ENCODE assay signal across 8 mouse cellular contexts in the genomic region with DNA sequence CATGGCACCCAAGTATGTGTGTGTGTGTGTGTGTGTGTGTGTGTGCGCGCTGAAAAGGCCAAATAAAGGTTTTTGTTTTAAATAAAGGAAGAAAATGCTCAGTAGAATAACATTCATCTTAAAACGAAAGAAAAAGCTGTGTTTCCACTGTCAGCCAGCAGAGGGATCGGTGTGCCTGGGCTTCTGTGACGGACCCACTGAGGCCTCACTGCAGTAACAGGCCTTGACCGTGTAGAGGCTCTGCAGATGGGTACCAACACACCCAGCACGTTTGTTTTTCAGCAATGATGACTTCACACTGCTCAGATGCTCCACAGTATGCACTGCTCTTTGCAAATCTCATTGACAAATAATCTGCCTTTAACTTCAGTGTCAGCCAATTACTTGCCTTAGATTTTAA. TPM values are rescaled to one million over a fixed set of nuclear protein-coding genes. Genes with fewer than 3 reads are reported as not detected.
DNase-seq lines count a peak whose midpoint lies in the region; ATAC-seq and TF ChIP-seq lines count a peak whose summit lies in the region.

No protein-coding gene starts in this region.

- no peaks in the 10 kb centered on the region for H3K4me1 ChIP-seq in embryonic facial prominence, embryonic 11.5 days (ENCODE audit: control insufficient read depth, insufficient read depth, low read length)
- no peaks in the 10 kb centered on the region for H3K4me1 ChIP-seq in liver, postnatal 0 days (ENCODE audit: insufficient read depth)
- no peaks in the 10 kb centered on the region for H3K4me1 ChIP-seq in neural tube, embryonic 13.5 days (replicated peaks)

- peak; percentile 73 to 74 for DNase-seq in B cell, adult 2 months
- peak; percentile 56 for DNase-seq in adrenal gland, adult 2 months
- DNase-seq in embryonic facial prominence, embryonic 11.5 days (ENCODE audit: low spot score), result peak; percentile 77
- DNase-seq in heart, postnatal 10 days, result peak; percentile 57 to 81
- peak; percentile 50 to 76 for DNase-seq in kidney, postnatal 36 days
- DNase-seq in liver, postnatal 0 days, result peak; percentile 69
- peak; percentile 26 to 34 for DNase-seq in thymus, adult 18-20 months

- H3K4me2 ChIP-seq in embryonic facial prominence, embryonic 11.5 days (ENCODE audit: low read depth, low read length), result no peak overlapping the region
- H3K4me2 ChIP-seq in liver, postnatal 0 days (ENCODE audit: low read depth, low read length), result no peak overlapping the region
- H3K4me2 ChIP-seq in neural tube, embryonic 13.5 days, result no peak overlapping the region

- 18% methylated on average over 7 of the region's 7 CpGs for WGBS in embryonic facial prominence, embryonic 11.5 days
- WGBS in liver, postnatal 0 days (ENCODE audit: insufficient replicate concordance), result 13% methylated on average over 7 of the region's 7 CpGs
- 20% methylated on average over 7 of the region's 7 CpGs for WGBS in neural tube, embryonic 13.5 days

- no peak overlapping the region for H3K27ac ChIP-seq in embryonic facial prominence, embryonic 11.5 days (replicated peaks; ENCODE audit: low read depth, low read length)
- H3K27ac ChIP-seq in liver, postnatal 0 days (ENCODE audit: low read depth), result no peak overlapping the region
- no peak overlapping the region for H3K27ac ChIP-seq in neural tube, embryonic 13.5 days (replicated peaks)

- intact Hi-C loops in heart, postnatal 10 days (cut with DNase I), result no loop called here

- H3K4me3 ChIP-seq in embryonic facial prominence, embryonic 11.5 days (ENCODE audit: low read depth, low read length), result no peak overlapping the region
- H3K4me3 ChIP-seq in liver, postnatal 0 days (ENCODE audit: low read depth, low read length), result no peak overlapping the region
- no peak overlapping the region for H3K4me3 ChIP-seq in neural tube, embryonic 13.5 days

- TF ChIP-seq EP300 in liver, postnatal 0 days (IDR thresholded peaks at IDR 0.05; ENCODE audit: low read depth), result no peak

- no peaks in the 10 kb centered on the region for H3K9me3 ChIP-seq in embryonic facial prominence, embryonic 11.5 days (replicated peaks; ENCODE audit: control insufficient read depth, low read length)
- no peaks in the 10 kb centered on the region for H3K9me3 ChIP-seq in liver, postnatal 0 days (ENCODE audit: low read length)
- no peaks in the 10 kb centered on the region for H3K9me3 ChIP-seq in neural tube, embryonic 13.5 days

- H3K36me3 ChIP-seq in embryonic facial prominence, embryonic 11.5 days (replicated peaks; ENCODE audit: control insufficient read depth, insufficient read depth, low read depth, low read length), result no peaks in the 10 kb centered on the region
- no peaks in the 10 kb centered on the region for H3K36me3 ChIP-seq in liver, postnatal 0 days (replicated peaks; ENCODE audit: insufficient read depth, low read length)
- H3K36me3 ChIP-seq in neural tube, embryonic 13.5 days, result peaks cover 23% of the 10 kb centered on the region

- ATAC-seq in embryonic facial prominence, embryonic 11.5 days (replicated peaks; ENCODE audit: insufficient number of reproducible peaks, low FRiP score, low TSS enrichment, low read depth), result no peak
- peak; percentile 93 for ATAC-seq in liver, postnatal 0 days
- ATAC-seq in neural tube, embryonic 13.5 days (ENCODE audit: low read depth), result peak; percentile 85

- peak; percentile 82 for TF ChIP-seq CTCF in liver, postnatal 0 days (IDR thresholded peaks at IDR 0.05; ENCODE audit: low read depth)

- no peak overlapping the region for H3K9ac ChIP-seq in embryonic facial prominence, embryonic 11.5 days (replicated peaks; ENCODE audit: low read length)
- H3K9ac ChIP-seq in liver, postnatal 0 days (replicated peaks), result no peak overlapping the region
- no peak overlapping the region for H3K9ac ChIP-seq in neural tube, embryonic 13.5 days

- no peaks in the 10 kb centered on the region for H3K27me3 ChIP-seq in embryonic facial prominence, embryonic 11.5 days (ENCODE audit: control insufficient read depth, insufficient read depth, low read length)
- H3K27me3 ChIP-seq in liver, postnatal 0 days (ENCODE audit: insufficient read depth, low read length), result no peaks in the 10 kb centered on the region
- H3K27me3 ChIP-seq in neural tube, embryonic 13.5 days, result no peaks in the 10 kb centered on the region

RNA-seq across cellular contexts. Expression of a gene that starts 18.0 kb away (rescaled TPM):
- 1 to 10 TPM; 1.7 to 2.1 TPM for total RNA-seq in adrenal gland, adult 2 months (2021)
- 0.35 and 0.41 TPM in 2 replicates for polyA plus RNA-seq in adrenal gland, adult 2 months (2012; rRNA removed)
- polyA plus RNA-seq in embryonic facial prominence, embryonic 11.5 days (2014; fragmentation: Nextera tagmentation; extraction: Ambion mirVana), result 2.7 and 2.8 TPM in 2 replicates
- 1 to 10 TPM; 1.0 to 1.2 TPM for total RNA-seq in heart, postnatal 10 days (2021)
- polyA plus RNA-seq in liver, postnatal 0 days (2015; fragmentation: Nextera tagmentation; extraction: Ambion mirVana), result 0.34 and 0.39 TPM in 2 replicates
- 1.8 and 2.0 TPM in 2 replicates for polyA plus RNA-seq in neural tube, embryonic 13.5 days (2015; fragmentation: Nextera tagmentation; extraction: Ambion mirVana)

RNA-seq across cellular contexts. Expression of a gene that starts 43.1 kb away (rescaled TPM):
- total RNA-seq in adrenal gland, adult 2 months (2021), result 10 to 100 TPM; 39.7 to 51.8 TPM
- 133 and 147 TPM in 2 replicates for polyA plus RNA-seq in adrenal gland, adult 2 months (2012; rRNA removed)
- polyA plus RNA-seq in embryonic facial prominence, embryonic 11.5 days (2014; fragmentation: Nextera tagmentation; extraction: Ambion mirVana), result 5.7 and 6.6 TPM in 2 replicates
- total RNA-seq in heart, postnatal 10 days (2021), result 1 to 10 TPM; 2.6 to 2.9 TPM
- polyA plus RNA-seq in liver, postnatal 0 days (2015; fragmentation: Nextera tagmentation; extraction: Ambion mirVana), result 0.18 and 0.21 TPM in 2 replicates
- 18.1 and 18.5 TPM in 2 replicates for polyA plus RNA-seq in neural tube, embryonic 13.5 days (2015; fragmentation: Nextera tagmentation; extraction: Ambion mirVana)
